Mouse (Mus musculus): ENCODE measurements around the gene Tspear. TPM values are rescaled to one million over a fixed set of nuclear protein-coding genes. Genes with fewer than 3 reads are reported as not detected.

Gene Tspear
- total and polyA plus RNA-seq, 3 experiments: 1.8 to 3.8 TPM; not detected in 1

DNA sequence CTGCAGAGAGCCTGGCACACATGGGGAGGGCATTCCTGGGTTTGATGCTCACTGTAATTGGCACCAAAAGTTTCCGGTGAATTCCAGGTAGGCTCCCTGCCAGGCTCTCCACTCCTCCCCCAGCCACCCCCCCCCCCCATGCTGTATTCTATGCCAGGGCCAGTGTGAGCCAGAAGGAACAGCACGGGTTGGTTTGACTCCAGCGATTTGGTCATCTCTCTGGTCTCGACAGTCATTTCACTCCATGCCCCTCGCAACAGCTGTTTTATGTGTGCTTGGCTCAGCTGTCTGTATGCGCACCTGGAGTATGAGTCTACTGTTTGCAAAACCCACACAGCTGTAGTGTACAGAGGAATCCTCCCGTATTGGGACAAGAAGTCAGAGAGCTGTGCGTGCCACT, 20.0 kb upstream of the Tspear start:
- H3K4me3 ChIP-seq (ENCODE audit: control insufficient read depth in 1 of 2, insufficient read depth in 1 of 2, low read depth in 2 of 2, low read length in 2 of 2): no peak overlapping the region
- no peak for DNase-seq (ENCODE audit: low read depth, low spot score)
- no peak overlapping the region for H3K27ac ChIP-seq (ENCODE audit: control insufficient read depth, low read depth, low read length)
- no peaks in the 10 kb centered on the region for H3K27me3 ChIP-seq (ENCODE audit: control insufficient read depth in 1 of 2, insufficient read depth in 2 of 2, low read length in 2 of 2)
- H3K4me1 ChIP-seq (ENCODE audit: control insufficient read depth in 1 of 2, insufficient read depth in 2 of 2, low read length in 2 of 2): peaks cover 0 to 11% of the 10 kb centered on the region in 2 experiments; a peak in 2 of 4 replicates
- no peaks in the 10 kb centered on the region for H3K9me3 ChIP-seq (replicated peaks; ENCODE audit: insufficient read depth, low read length)
- no peak for TF ChIP-seq ZNF384 (IDR thresholded peaks at IDR 0.05; ENCODE audit: low read depth, low read length)
- no peak for TF ChIP-seq POLR2AphosphoS2 (IDR thresholded peaks at IDR 0.05; ENCODE audit: low read length)
- H3K9ac ChIP-seq (ENCODE audit: control insufficient read depth, low read depth, low read length, poor library complexity, severe bottlenecking): no peak overlapping the region
- no peaks in the 10 kb centered on the region for H3K79me2 ChIP-seq (ENCODE audit: control insufficient read depth, insufficient read depth, low read length, poor library complexity)
- H3K36me3 ChIP-seq (ENCODE audit: control insufficient read depth in 1 of 2, insufficient read depth in 2 of 2, low read length in 2 of 2): peaks cover 0 to 7% of the 10 kb centered on the region in 2 experiments; a peak in 2 of 4 replicates

- TF ChIP-seq CHD2 (IDR thresholded peaks at IDR 0.05; ENCODE audit: low read length): no peak
- no peak for TF ChIP-seq RCOR1 (IDR thresholded peaks at IDR 0.05; ENCODE audit: low read depth, low read length)
- no peak for TF ChIP-seq ZKSCAN1 (IDR thresholded peaks at IDR 0.05; ENCODE audit: low read depth, low read length)
- no peak for TF ChIP-seq TBP (IDR thresholded peaks at IDR 0.05; ENCODE audit: low read depth, low read length)
- TF ChIP-seq GABPA (IDR thresholded peaks at IDR 0.05; ENCODE audit: low read depth, low read length): no peak
- TF ChIP-seq E2F4 (IDR thresholded peaks at IDR 0.05; ENCODE audit: borderline replicate concordance, low read depth, low read length): no peak
- no peak for TF ChIP-seq KAT2A (conservative IDR thresholded peaks at IDR 0.05; ENCODE audit: low read depth, low read length)
- TF ChIP-seq ZC3H11A (IDR thresholded peaks at IDR 0.05; ENCODE audit: low read depth, low read length): no peak
- TF ChIP-seq CHD1 (IDR thresholded peaks at IDR 0.05; ENCODE audit: low read depth, low read length): no peak
- TF ChIP-seq ETS1 (IDR thresholded peaks at IDR 0.05; ENCODE audit: low read depth, low read length): no peak
- TF ChIP-seq SMC3 (IDR thresholded peaks at IDR 0.05; ENCODE audit: low read depth, low read length): no peak
- no peak for TF ChIP-seq EP300 (IDR thresholded peaks at IDR 0.05; ENCODE audit: low read depth in 1 of 2, low read length in 2 of 2)
- no peak for TF ChIP-seq MYB (IDR thresholded peaks at IDR 0.05; ENCODE audit: low read depth, low read length)
- no peak for TF ChIP-seq MAZ (IDR thresholded peaks at IDR 0.05; ENCODE audit: low read depth, low read length)
- no peak for TF ChIP-seq MYC (IDR thresholded peaks at IDR 0.05; ENCODE audit: low read depth, low read length)
- TF ChIP-seq USF1 (IDR thresholded peaks at IDR 0.05; ENCODE audit: low read depth, low read length): no peak
- TF ChIP-seq NELFE (IDR thresholded peaks at IDR 0.05; ENCODE audit: low read depth, low read length): no peak
- Histone ChIP-seq H3K36me3 (ENCODE audit: control insufficient read depth in 1 of 2, insufficient read depth in 2 of 2, low read length in 2 of 2) (peaks cover 0 to 11% of the 10 kb centered on the region in 2 experiments; a peak in 2 of 4 replicates), H3K4me1 (ENCODE audit: control insufficient read depth in 1 of 2, insufficient read depth in 2 of 2, low read length in 2 of 2) (peaks cover 0 to 11% of the 10 kb centered on the region in 2 experiments; a peak in 2 of 4 replicates), H3K9ac (ENCODE audit: control insufficient read depth, low read depth, low read length, poor library complexity, severe bottlenecking) (no peak overlapping the region), H3K4me3 (ENCODE audit: control insufficient read depth in 1 of 2, insufficient read depth in 1 of 2, low read depth in 2 of 2, low read length in 2 of 2) (no peak overlapping the region), H3K27ac (ENCODE audit: control insufficient read depth, low read depth, low read length) (no peak overlapping the region), H3K9me3 (replicated peaks; ENCODE audit: insufficient read depth, low read length) (no peaks in the 10 kb centered on the region), H3K79me2 (ENCODE audit: control insufficient read depth, insufficient read depth, low read length, poor library complexity) (no peaks in the 10 kb centered on the region), H3K27me3 (ENCODE audit: control insufficient read depth in 1 of 2, insufficient read depth in 2 of 2, low read length in 2 of 2) (no peaks in the 10 kb centered on the region)
- DNase-seq (ENCODE audit: low read depth, low spot score): no peak
Measured at GRCm38 (mm10) chr10:77667402-77667801, 19.0 kb upstream of the Tspear start.
